Mouse (Mus musculus) midbrain, embryonic 10.5 days (tissue): Measurements from ENCODE around the gene Tma7. TPM values are rescaled to one million over a fixed set of nuclear protein-coding genes. Genes with fewer than 3 reads are reported as not detected.

Experiments
- DNase-seq: peaks from one replicate; pipeline ENCODE4 v3.0.0-alpha.2; 2017; ENCODE audit warnings: low spot score
- H3K27ac ChIP-seq: fragments of 300-500 bp; sonication (generic); replicated peaks from 2 replicates; pipeline ENCODE4 v1.5.1; 2016; ENCODE audit warnings: mild to moderate bottlenecking
- H3K27me3 ChIP-seq: fragments of 300-500 bp; sonication (generic); 2 replicates; pipeline ENCODE4 v1.6.1; 2016; ENCODE audit warnings: low read depth, mild to moderate bottlenecking; ENCODE audit not compliant: poor library complexity, severe bottlenecking
- H3K36me3 ChIP-seq: fragments of 300-500 bp; sonication (generic); 2 replicates; pipeline ENCODE4 v1.6.1; 2016; ENCODE audit warnings: mild to moderate bottlenecking, moderate library complexity
- H3K4me1 ChIP-seq: fragments of 300-500 bp; sonication (generic); 2 replicates; pipeline ENCODE4 v1.6.1; 2016
- H3K4me3 ChIP-seq: fragments of 300-500 bp; sonication (generic); 2 replicates; pipeline ENCODE4 v1.5.1; 2016; ENCODE audit warnings: mild to moderate bottlenecking, moderate library complexity
- H3K9me3 ChIP-seq: fragments of 300-500 bp; sonication (generic); replicated peaks from 2 replicates; pipeline ENCODE4 v1.6.1; 2016; ENCODE audit warnings: mild to moderate bottlenecking
- WGBS: fragments of 180-500 bp; shearing (Covaris S2); methylation state at CpG from one replicate; pipeline ENCODE4 v1.1.7; 2016; 5-methylcytosine and 5-hydroxymethylcytosine counted together
- polyA plus RNA-seq: library from polyadenylated mRNA; unstranded; fragments of >200 nt; fragmentation: Nextera tagmentation; extraction: Ambion mirVana; gene quantifications from 2 replicates; pipeline ENCODE4 v1.2.1, GENCODE M21; 2016

Tma7 gene
- polyA plus RNA-seq, 1 experiment from 2014 or later, result 761 TPM

- peaks cover 66% of the 10 kb centered on the region for H3K4me1 ChIP-seq
- peaks cover 37% of the 10 kb centered on the region for H3K36me3 ChIP-seq
- H3K9me3 ChIP-seq, result no peaks in the 10 kb centered on the region
- no peak overlapping the region for H3K4me3 ChIP-seq
- no peak for DNase-seq
- no peak overlapping the region for H3K27ac ChIP-seq
- peaks cover 19% of the 10 kb centered on the region for H3K27me3 ChIP-seq
- 66% methylated on average over 15 of the region's 15 CpGs for WGBS
Observed at GRCm38 (mm10) chr9:109090446-109090845, 8.1 kb upstream of the Tma7 start.

GRCm38 (mm10) chr9:109087987-109088386 lies 5.6 kb upstream of the Tma7 start:
- Histone ChIP-seq H3K4me1 (peaks cover 48% of the 10 kb centered on the region), H3K27me3 (peaks cover 19% of the 10 kb centered on the region), H3K27ac (peak overlapping the region; percentile 55; the same call in 1 of the 2 replicates), H3K36me3 (peaks cover 37% of the 10 kb centered on the region), H3K9me3 (no peaks in the 10 kb centered on the region), H3K4me3 (no peak overlapping the region)
- 12% methylated on average over 5 of the region's 5 CpGs for WGBS
- no peak for DNase-seq

- H3K4me1 ChIP-seq, result peaks cover 48% of the 10 kb centered on the region
- H3K27me3 ChIP-seq, result 0 out of 2 replicates have a peak, but pooled peaks cover 5% of the 10 kb centered on the region
- no peak for DNase-seq
- no peak overlapping the region for H3K4me3 ChIP-seq
- no peaks in the 10 kb centered on the region for H3K9me3 ChIP-seq
- WGBS, result 22% methylated on average over 2 of the region's 2 CpGs
- H3K27ac ChIP-seq, result no peak overlapping the region
- peaks cover 21% of the 10 kb centered on the region for H3K36me3 ChIP-seq
Observed at GRCm38 (mm10) chr9:109084922-109085321, 2.5 kb upstream of the Tma7 start.

- Histone ChIP-seq H3K4me3 (peak overlapping the region; percentile 94), H3K36me3 (peaks cover 33% of the 10 kb centered on the region), H3K9me3 (no peaks in the 10 kb centered on the region), H3K4me1 (peaks cover 31% of the 10 kb centered on the region), H3K27me3 (no peaks in the 10 kb centered on the region), H3K27ac (peak overlapping the region; percentile 93)
- DNase-seq, result no peak
- WGBS, result 6% methylated on average over 11 of the region's 11 CpGs
Observed at GRCm38 (mm10) chr9:109081749-109082123, 651 bp downstream of the Tma7 start.

- no peak overlapping the region for H3K27ac ChIP-seq
- H3K4me1 ChIP-seq, result peaks cover 27% of the 10 kb centered on the region
- peaks cover 33% of the 10 kb centered on the region for H3K36me3 ChIP-seq
- no peak for DNase-seq
- WGBS, result 96% methylated on average over 3 of the region's 3 CpGs
- H3K4me3 ChIP-seq, result peak overlapping the region; percentile 94; the same call in 1 of the 2 replicates
- no peaks in the 10 kb centered on the region for H3K27me3 ChIP-seq
- no peaks in the 10 kb centered on the region for H3K9me3 ChIP-seq
Observed at GRCm38 (mm10) chr9:109080516-109080915, 1.9 kb downstream of the Tma7 start.

- H3K9me3 ChIP-seq, result no peaks in the 10 kb centered on the region
- WGBS, result under 1% methylated on average over 57 of the region's 57 CpGs
- peaks cover 43% of the 10 kb centered on the region for H3K36me3 ChIP-seq
- H3K27ac ChIP-seq, result peak within 1 kb of the TSS; percentile 90
- peaks cover 26% of the 10 kb centered on the region for H3K4me1 ChIP-seq
- H3K4me3 ChIP-seq, result peak within 1 kb of the TSS; percentile 78
- DNase-seq, result peak; percentile 92
- H3K27me3 ChIP-seq, result no peaks in the 10 kb centered on the region
Observed at GRCm38 (mm10) chr9:109073661-109074573, 8.5 kb downstream of the Tma7 start, which contains the start of gene Atrip. Atrip (minus strand) TSS chr9:109074124.

- Histone ChIP-seq H3K27me3 (no peaks in the 10 kb centered on the region), H3K36me3 (peaks cover 89% of the 10 kb centered on the region), H3K4me1 (peaks cover 14% of the 10 kb centered on the region), H3K27ac (no peak overlapping the region), H3K9me3 (no peaks in the 10 kb centered on the region), H3K4me3 (no peak overlapping the region)
- 94% methylated on average over 3 of the region's 3 CpGs for WGBS
- no peak for DNase-seq
Observed at GRCm38 (mm10) chr9:109068095-109068735, 14.2 kb downstream of the Tma7 start.

- Histone ChIP-seq H3K9me3 (no peaks in the 10 kb centered on the region), H3K4me3 (no peak overlapping the region), H3K27ac (no peak overlapping the region), H3K27me3 (no peaks in the 10 kb centered on the region), H3K36me3 (peaks cover 93% of the 10 kb centered on the region), H3K4me1 (peaks cover 18% of the 10 kb centered on the region)
- DNase-seq, result no peak
- WGBS, result 97% methylated on average over 5 of the region's 5 CpGs
Observed at GRCm38 (mm10) chr9:109060898-109061295, 21.5 kb downstream of the Tma7 start.

GRCm38 (mm10) chr9:109060184-109060897 lies 22.0 kb downstream of the Tma7 start:
- H3K9me3 ChIP-seq, result no peaks in the 10 kb centered on the region
- H3K36me3 ChIP-seq, result peaks cover 92% of the 10 kb centered on the region
- no peak overlapping the region for H3K27ac ChIP-seq
- no peak overlapping the region for H3K4me3 ChIP-seq
- no peaks in the 10 kb centered on the region for H3K27me3 ChIP-seq
- no peak for DNase-seq
- peaks cover 21% of the 10 kb centered on the region for H3K4me1 ChIP-seq
- WGBS, result 91% methylated on average over 16 of the region's 16 CpGs

- Histone ChIP-seq H3K27ac (peak within 1 kb of the TSS; percentile 87), H3K36me3 (peaks cover 82% of the 10 kb centered on the region), H3K27me3 (no peaks in the 10 kb centered on the region), H3K4me3 (peak within 1 kb of the TSS; percentile 42), H3K4me1 (peaks cover 31% of the 10 kb centered on the region), H3K9me3 (no peaks in the 10 kb centered on the region)
- WGBS, result 28% methylated on average over 15 of the region's 15 CpGs
- DNase-seq, result peak; percentile 85
Observed at GRCm38 (mm10) chr9:109059136-109059903, 23.1 kb downstream of the Tma7 start, which contains the start of gene Trex1. Trex1 (minus strand) TSS chr9:109059734.

GRCm38 (mm10) chr9:109058006-109058765 lies 24.2 kb downstream of the Tma7 start:
- peaks cover 70% of the 10 kb centered on the region for H3K36me3 ChIP-seq
- H3K27me3 ChIP-seq, result no peaks in the 10 kb centered on the region
- H3K27ac ChIP-seq, result no peak overlapping the region
- H3K4me1 ChIP-seq, result peaks cover 32% of the 10 kb centered on the region
- DNase-seq, result no peak
- no peaks in the 10 kb centered on the region for H3K9me3 ChIP-seq
- H3K4me3 ChIP-seq, result no peak overlapping the region
- WGBS, result 93% methylated on average over 19 of the region's 19 CpGs
